Mouse (Mus musculus) lung, embryonic 16.5 days (tissue): ENCODE data around the gene Il9r. TPM values are rescaled to one million over a fixed set of nuclear protein-coding genes. Genes with fewer than 3 reads are reported as not detected.

Experiments
- ATAC-seq: fragments of 200-750 bp; cut with Nextera tagmentation; 2 replicates; pipeline ENCODE4 v1.8.0; 2017; ENCODE audit warnings: low read depth, mild to moderate bottlenecking, moderate library complexity
- H3K27ac ChIP-seq: fragments of 300-500 bp; sonication (generic); 2 replicates; pipeline ENCODE4 v1.5.1; 2014; ENCODE audit warnings: mild to moderate bottlenecking, control low read depth, low read length
- H3K27me3 ChIP-seq: fragments of 300-500 bp; sonication (generic); 2 replicates; pipeline ENCODE4 v1.6.1; 2014; ENCODE audit warnings: low read depth, low read length, mixed read lengths; ENCODE audit not compliant: control insufficient read depth, insufficient read depth
- H3K36me3 ChIP-seq: fragments of 300-500 bp; sonication (generic); 2 replicates; pipeline ENCODE4 v1.6.1; 2014; ENCODE audit warnings: low read length; ENCODE audit not compliant: control insufficient read depth, insufficient read depth
- H3K4me1 ChIP-seq: fragments of 300-500 bp; sonication (generic); replicated peaks from 2 replicates; pipeline ENCODE4 v1.6.1; 2014; ENCODE audit warnings: low read length, mixed read lengths; ENCODE audit not compliant: control insufficient read depth, insufficient read depth
- H3K4me2 ChIP-seq: fragments of 300-500 bp; sonication (generic); 2 replicates; pipeline ENCODE4 v1.6.1; 2014; ENCODE audit warnings: low read depth, low read length, control low read depth
- H3K4me3 ChIP-seq: fragments of 300-500 bp; sonication (generic); 2 replicates; pipeline ENCODE4 v1.5.1; 2014; ENCODE audit warnings: mild to moderate bottlenecking, low read length, control low read depth
- H3K9ac ChIP-seq: fragments of 300-500 bp; sonication (generic); 2 replicates; pipeline ENCODE4 v1.6.1; 2014; ENCODE audit warnings: low read length, control low read depth
- H3K9me3 ChIP-seq: fragments of 300-500 bp; sonication (generic); 2 replicates; pipeline ENCODE4 v1.6.1; 2016; ENCODE audit warnings: low read length; ENCODE audit not compliant: control insufficient read depth
- WGBS: fragments of 180-500 bp; shearing (Covaris S2); extraction: QIAGEN DNeasy Blood & Tissue Kit; methylation state at CpG from one replicate; pipeline ENCODE4 v1.1.7; 2014; 5-methylcytosine and 5-hydroxymethylcytosine counted together
- polyA plus RNA-seq: library from polyadenylated mRNA; unstranded; fragments of >200 nt; fragmentation: Nextera tagmentation; extraction: Ambion mirVana; gene quantifications from 2 replicates; pipeline ENCODE4 v1.2.1, GENCODE M21; 2015

Gene Il9r
- 0.06 and 0.23 TPM in 2 replicates for polyA plus RNA-seq

DNA sequence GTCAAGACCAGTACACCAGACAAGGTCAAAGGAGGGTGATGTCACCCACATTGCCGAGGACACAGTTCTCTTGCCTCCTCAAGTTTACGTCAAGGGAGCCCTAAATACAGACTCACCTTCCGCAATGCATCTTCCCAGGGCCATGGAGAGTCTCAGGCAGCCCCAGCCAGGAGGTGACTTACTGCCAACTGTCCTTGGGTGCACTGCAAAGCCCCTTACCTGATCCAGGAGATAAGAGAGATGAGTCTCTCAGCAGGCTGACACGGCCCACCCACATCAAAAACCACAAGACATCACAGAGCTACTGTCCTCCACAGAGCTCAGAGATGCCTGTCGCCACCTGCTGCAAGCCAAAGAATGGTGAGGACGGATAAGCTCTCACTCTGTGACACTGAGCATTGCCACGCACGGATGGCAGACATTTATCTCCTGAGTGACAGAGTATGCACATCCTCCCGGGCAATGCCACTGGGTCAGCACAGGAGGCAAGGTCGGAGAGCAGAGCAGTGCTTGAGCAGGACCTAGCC lies at the start of gene Il9r:
Gene Il9r (minus strand): TSS at position 205 of the 527 bp plus-strand sequence.
- ATAC-seq = no peak
- Histone ChIP-seq H3K4me2 (no peak within 1 kb of the TSS), H3K36me3 (no peaks in the 10 kb centered on the region), H3K4me1 (peaks cover 6% of the 10 kb centered on the region), H3K27ac (no peak within 1 kb of the TSS), H3K27me3 (no peaks in the 10 kb centered on the region; the same call in none of the 2 replicates), H3K9ac (no peak within 1 kb of the TSS), H3K9me3 (no peaks in the 10 kb centered on the region), H3K4me3 (no peak within 1 kb of the TSS)
- 53% methylated on average over 10 of the region's 10 CpGs for WGBS

DNA sequence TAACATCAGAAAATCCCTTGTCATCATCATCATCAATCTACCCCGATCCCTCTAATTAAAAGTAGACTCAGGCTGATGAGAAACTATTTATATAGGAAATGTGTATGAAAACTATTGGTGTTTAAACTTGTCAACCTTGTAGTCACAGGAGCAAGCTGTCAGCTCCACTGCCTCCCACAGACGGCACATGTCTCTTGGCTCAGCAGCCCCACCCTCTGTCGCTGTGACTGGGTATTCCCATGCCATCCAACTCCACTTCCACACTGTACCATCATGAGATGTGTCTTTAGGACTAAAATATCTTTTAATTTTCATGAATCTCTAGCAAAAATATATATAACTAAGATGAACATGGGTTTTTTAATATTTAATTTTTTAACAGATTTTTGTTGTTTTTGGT lies 48.3 kb upstream of the Il9r start:
- H3K9me3 ChIP-seq = no peaks in the 10 kb centered on the region
- whole genome bisulfite sequencing = 70% methylated on average over 3 of the region's 3 CpGs
- no peaks in the 10 kb centered on the region for H3K27me3 ChIP-seq
- H3K9ac ChIP-seq = no peak overlapping the region
- no peak overlapping the region for H3K4me3 ChIP-seq
- H3K27ac ChIP-seq = no peak overlapping the region
- peaks cover 5% of the 10 kb centered on the region; the same call in 1 of the 2 replicates for H3K36me3 ChIP-seq
- ATAC-seq = no peak
- no peak overlapping the region for H3K4me2 ChIP-seq
- no peaks in the 10 kb centered on the region for H3K4me1 ChIP-seq

DNA sequence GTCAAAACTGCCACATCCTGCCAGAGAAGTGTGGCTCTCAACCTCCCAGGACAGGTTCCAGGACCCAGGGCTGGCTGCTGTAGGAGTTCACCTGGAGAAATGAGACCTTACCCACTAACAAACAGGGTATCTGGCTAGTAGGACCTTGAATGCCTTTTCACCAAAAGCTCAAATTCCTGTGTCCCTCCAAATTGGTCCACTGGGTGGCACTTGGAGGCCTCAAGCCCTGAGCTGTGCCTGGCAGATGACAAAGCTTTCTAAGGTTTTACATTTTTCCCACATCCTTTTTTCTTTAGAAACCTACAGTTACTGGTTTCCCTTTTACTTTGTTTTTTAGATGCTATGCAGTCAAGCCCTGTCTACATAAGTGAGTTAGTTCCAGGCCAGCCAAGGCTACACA lies 47.0 kb upstream of the Il9r start:
- ATAC-seq = no peak
- Histone ChIP-seq H3K9me3 (no peaks in the 10 kb centered on the region), H3K36me3 (peaks cover 5% of the 10 kb centered on the region; the same call in 1 of the 2 replicates), H3K4me2 (no peak overlapping the region), H3K27ac (no peak overlapping the region), H3K9ac (no peak overlapping the region), H3K4me3 (no peak overlapping the region), H3K4me1 (no peaks in the 10 kb centered on the region), H3K27me3 (no peaks in the 10 kb centered on the region)

DNA sequence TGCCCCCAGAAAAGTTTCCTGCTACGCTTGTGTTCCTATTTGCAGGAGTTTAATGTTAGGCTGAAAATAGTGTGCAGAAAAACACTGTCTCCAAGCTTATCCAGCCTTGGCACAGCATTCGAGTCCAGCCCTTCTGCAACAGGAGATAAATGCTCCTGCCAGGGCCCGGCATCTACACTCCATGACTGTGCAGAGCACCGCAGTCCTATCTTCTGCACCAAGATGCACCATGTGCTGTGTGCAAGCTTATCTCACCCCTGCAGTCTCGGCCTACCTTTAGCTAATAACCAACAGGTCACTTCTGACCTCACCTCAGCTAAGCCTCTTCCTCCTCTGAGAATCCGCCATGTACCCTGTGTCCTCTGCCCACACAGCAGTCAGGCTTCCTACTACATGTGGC lies 45.5 kb upstream of the Il9r start:
- no peaks in the 10 kb centered on the region for H3K4me1 ChIP-seq
- no peak overlapping the region for H3K4me2 ChIP-seq
- WGBS = 88% methylated on average over 6 of the region's 6 CpGs
- H3K9ac ChIP-seq = no peak overlapping the region
- H3K36me3 ChIP-seq = peaks cover 7% of the 10 kb centered on the region; the same call in 1 of the 2 replicates
- ATAC-seq = no peak
- H3K27ac ChIP-seq = no peak overlapping the region
- H3K4me3 ChIP-seq = no peak overlapping the region
- no peaks in the 10 kb centered on the region for H3K9me3 ChIP-seq
- no peaks in the 10 kb centered on the region for H3K27me3 ChIP-seq

DNA sequence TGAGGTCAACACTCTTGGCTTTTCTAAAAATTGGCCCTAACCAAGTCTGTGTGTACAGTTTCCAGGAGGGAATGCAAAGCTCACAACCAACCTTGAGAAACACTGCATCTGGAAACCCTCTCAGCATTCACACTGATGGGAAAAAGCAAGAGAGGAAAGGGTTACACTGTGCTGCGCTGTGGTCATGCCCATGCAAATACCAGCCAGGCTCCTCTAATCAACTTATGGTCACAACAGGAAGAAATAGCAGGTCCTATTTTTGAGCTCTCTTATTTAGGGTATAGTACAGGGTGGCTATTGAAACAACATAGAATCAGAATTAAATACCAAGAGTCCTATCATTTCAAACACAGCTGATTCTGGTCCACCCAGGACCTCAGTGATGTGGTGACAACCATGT lies 44.5 kb upstream of the Il9r start:
- Histone ChIP-seq H3K4me1 (no peaks in the 10 kb centered on the region), H3K27me3 (no peaks in the 10 kb centered on the region), H3K4me3 (no peak overlapping the region), H3K9ac (no peak overlapping the region), H3K4me2 (no peak overlapping the region), H3K9me3 (no peaks in the 10 kb centered on the region), H3K27ac (no peak overlapping the region), H3K36me3 (peaks cover 7% of the 10 kb centered on the region; the same call in 1 of the 2 replicates)
- WGBS = 90% methylated on average over 1 of the region's 1 CpGs
- no peak for ATAC-seq

DNA sequence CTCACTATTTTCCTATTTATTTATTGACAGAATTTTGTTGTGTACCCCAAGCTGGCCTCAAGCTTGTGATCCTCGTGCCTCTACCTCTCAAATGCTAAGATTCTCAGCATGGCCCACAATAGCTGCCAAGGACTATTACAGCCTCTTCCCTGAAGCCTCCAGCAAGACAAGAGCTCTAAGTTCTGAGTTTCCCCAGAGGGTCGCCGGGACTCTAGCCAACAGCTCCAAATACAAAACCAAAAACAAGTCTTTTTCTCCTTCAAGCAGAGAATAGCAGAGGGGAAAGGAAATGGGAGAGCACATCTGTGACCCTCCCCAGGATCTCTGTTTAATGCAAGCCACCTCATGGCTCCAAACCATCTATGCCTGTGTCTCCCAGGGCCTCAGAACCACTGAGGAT lies 44.0 kb upstream of the Il9r start:
- 61% methylated on average over 3 of the region's 3 CpGs for WGBS
- Histone ChIP-seq H3K36me3 (peaks cover 11% of the 10 kb centered on the region), H3K4me3 (no peak overlapping the region), H3K9ac (no peak overlapping the region), H3K27me3 (no peaks in the 10 kb centered on the region), H3K4me2 (no peak overlapping the region), H3K9me3 (no peaks in the 10 kb centered on the region), H3K27ac (no peak overlapping the region), H3K4me1 (no peaks in the 10 kb centered on the region)
- ATAC-seq = no peak

DNA sequence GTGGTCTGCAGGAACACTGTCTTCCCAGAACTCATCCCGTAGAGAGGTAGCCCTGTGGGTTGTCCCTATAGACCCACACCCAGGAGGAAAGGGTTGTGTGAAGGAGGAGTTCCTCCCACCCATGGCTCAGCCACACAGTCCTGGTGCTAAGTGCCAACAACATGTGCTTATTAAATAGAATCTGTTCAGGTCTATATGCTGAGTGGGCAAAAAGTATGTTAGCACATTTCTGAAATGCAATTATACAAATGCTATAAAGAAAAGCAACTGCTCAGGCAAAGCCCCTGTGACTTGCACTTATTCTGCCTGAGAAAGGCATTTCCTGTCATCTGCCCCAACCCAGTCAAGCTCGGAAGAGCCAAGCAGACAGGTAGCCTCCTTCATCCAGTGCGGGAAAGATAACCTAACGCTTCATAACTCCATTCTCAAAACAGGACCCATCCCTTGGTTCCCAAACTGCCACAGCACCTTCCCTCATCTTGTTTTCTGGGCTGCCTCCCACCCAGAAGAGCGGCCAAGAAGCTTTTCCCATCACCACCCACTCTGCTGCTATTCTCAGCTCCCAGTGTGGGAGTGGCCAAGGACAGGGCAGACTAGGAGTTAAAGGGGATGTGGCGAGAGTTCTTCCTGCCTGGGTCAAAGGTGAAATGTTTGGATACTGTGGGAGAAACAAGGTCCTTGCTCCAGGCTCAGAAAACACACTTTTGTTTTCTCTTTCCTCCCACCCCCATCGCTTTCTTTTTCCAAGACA lies 43.3 kb upstream of the Il9r start:
- Histone ChIP-seq H3K4me3 (no peak overlapping the region), H3K36me3 (peaks cover 11% of the 10 kb centered on the region), H3K4me2 (no peak overlapping the region), H3K27ac (peak overlapping the region; percentile 33; the same call in 1 of the 2 replicates), H3K9me3 (no peaks in the 10 kb centered on the region), H3K4me1 (no peaks in the 10 kb centered on the region), H3K27me3 (no peaks in the 10 kb centered on the region), H3K9ac (no peak overlapping the region)
- WGBS = 63% methylated on average over 7 of the region's 7 CpGs
- ATAC-seq = peak; percentile 69; the same call in 1 of the 2 replicates

DNA sequence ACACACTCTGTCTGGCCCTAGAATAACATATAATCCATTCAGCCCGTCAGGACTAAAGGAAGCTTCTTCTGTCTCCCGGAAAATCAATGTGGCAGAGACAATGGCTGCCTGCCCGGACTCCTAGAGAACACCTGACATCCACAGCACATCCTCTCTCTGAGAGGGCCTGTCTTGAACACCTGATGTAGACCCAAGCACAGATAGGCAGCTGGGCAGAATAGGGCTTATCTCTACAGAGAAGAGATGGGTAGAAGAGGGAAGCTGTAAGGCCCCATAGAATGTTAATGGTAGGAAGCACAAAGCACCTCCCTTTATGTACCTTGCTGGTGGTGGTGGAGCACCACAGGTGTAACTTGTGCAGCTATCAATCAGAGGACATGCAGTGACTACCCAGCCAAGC lies 42.1 kb upstream of the Il9r start:
- peaks cover 11% of the 10 kb centered on the region for H3K36me3 ChIP-seq
- no peak overlapping the region for H3K4me2 ChIP-seq
- no peak overlapping the region for H3K27ac ChIP-seq
- no peak overlapping the region for H3K9ac ChIP-seq
- WGBS = 86% methylated on average over 3 of the region's 3 CpGs
- no peak overlapping the region for H3K4me3 ChIP-seq
- no peaks in the 10 kb centered on the region for H3K4me1 ChIP-seq
- no peaks in the 10 kb centered on the region for H3K9me3 ChIP-seq
- no peak for ATAC-seq
- no peaks in the 10 kb centered on the region for H3K27me3 ChIP-seq

DNA sequence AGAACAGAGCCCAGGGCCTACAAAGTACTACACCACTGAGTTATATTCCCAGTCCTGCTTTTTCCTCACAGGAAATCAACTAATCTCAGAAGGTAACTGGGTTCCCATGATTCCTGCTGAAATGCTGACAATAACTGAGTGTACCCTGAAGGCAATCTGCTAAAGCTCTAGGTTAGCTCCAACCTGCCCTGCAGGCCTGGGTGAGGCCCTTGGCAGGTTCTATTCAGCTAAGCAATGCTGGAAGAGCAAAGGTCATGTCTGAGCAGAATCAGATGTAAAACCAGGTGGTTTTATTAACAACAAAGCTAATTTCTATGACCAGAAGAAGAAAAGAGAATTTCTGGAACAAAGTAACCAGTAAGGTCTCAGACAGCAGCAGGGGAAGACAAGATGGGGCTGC lies 41.3 kb upstream of the Il9r start:
- peaks cover 14% of the 10 kb centered on the region for H3K36me3 ChIP-seq
- ATAC-seq = no peak
- H3K4me3 ChIP-seq = no peak overlapping the region
- H3K9me3 ChIP-seq = no peaks in the 10 kb centered on the region
- H3K4me1 ChIP-seq = no peaks in the 10 kb centered on the region; the same call in 1 of the 2 replicates
- H3K9ac ChIP-seq = no peak overlapping the region
- H3K4me2 ChIP-seq = no peak overlapping the region
- no peak overlapping the region for H3K27ac ChIP-seq
- no peaks in the 10 kb centered on the region for H3K27me3 ChIP-seq
